Mouse (Mus musculus) forebrain, embryonic 15.5 days (tissue): Measurements from ENCODE around the gene Pias4. TPM values are rescaled to one million over a fixed set of nuclear protein-coding genes. Genes with fewer than 3 reads are reported as not detected.

Experiments
- ATAC-seq: fragments of 200-750 bp; cut with Nextera tagmentation; replicated peaks from 2 replicates; pipeline ENCODE4 v1.8.0; 2017; ENCODE audit warnings: mild to moderate bottlenecking, moderate TSS enrichment, moderate library complexity
- H3K27ac ChIP-seq: fragments of 300-500 bp; sonication (generic); replicated peaks from 2 replicates; pipeline ENCODE4 v1.5.1; 2015; ENCODE audit warnings: mild to moderate bottlenecking, inconsistent platforms
- H3K27me3 ChIP-seq: fragments of 300-500 bp; sonication (generic); 2 replicates; pipeline ENCODE4 v1.6.1; 2015; ENCODE audit warnings: inconsistent platforms
- H3K36me3 ChIP-seq: fragments of 300-500 bp; sonication (generic); 2 replicates; pipeline ENCODE4 v1.6.1; 2015; ENCODE audit warnings: mild to moderate bottlenecking, inconsistent platforms
- H3K4me1 ChIP-seq: fragments of 300-500 bp; sonication (generic); 2 replicates; pipeline ENCODE4 v1.6.1; 2015; ENCODE audit warnings: inconsistent platforms
- H3K4me2 ChIP-seq: fragments of 300-500 bp; sonication (generic); replicated peaks from 2 replicates; pipeline ENCODE4 v1.6.1; 2015; ENCODE audit warnings: mild to moderate bottlenecking, inconsistent platforms
- H3K4me3 ChIP-seq: fragments of 300-500 bp; sonication (generic); 2 replicates; pipeline ENCODE4 v1.5.1; 2015; ENCODE audit warnings: mild to moderate bottlenecking, inconsistent platforms
- H3K9ac ChIP-seq: fragments of 300-500 bp; sonication (generic); replicated peaks from 2 replicates; pipeline ENCODE4 v1.6.1; 2015; ENCODE audit warnings: mild to moderate bottlenecking, inconsistent platforms
- H3K9me3 ChIP-seq: fragments of 300-500 bp; sonication (generic); 2 replicates; pipeline ENCODE4 v1.6.1; 2016; ENCODE audit warnings: inconsistent platforms
- WGBS: fragments of 180-500 bp; shearing (Covaris S2); methylation state at CpG from one replicate; pipeline ENCODE4 v1.1.7; 2015; ENCODE audit warnings: mixed read lengths; 5-methylcytosine and 5-hydroxymethylcytosine counted together
- polyA plus RNA-seq: library from polyadenylated mRNA; unstranded; fragments of >200 nt; fragmentation: Nextera tagmentation; extraction: Ambion mirVana; gene quantifications from 2 replicates; pipeline ENCODE4 v1.2.1, GENCODE M21; 2015

The Pias4 gene
- polyA plus RNA-seq, 1 experiment from 2014 or later, result 54.9 TPM

DNA sequence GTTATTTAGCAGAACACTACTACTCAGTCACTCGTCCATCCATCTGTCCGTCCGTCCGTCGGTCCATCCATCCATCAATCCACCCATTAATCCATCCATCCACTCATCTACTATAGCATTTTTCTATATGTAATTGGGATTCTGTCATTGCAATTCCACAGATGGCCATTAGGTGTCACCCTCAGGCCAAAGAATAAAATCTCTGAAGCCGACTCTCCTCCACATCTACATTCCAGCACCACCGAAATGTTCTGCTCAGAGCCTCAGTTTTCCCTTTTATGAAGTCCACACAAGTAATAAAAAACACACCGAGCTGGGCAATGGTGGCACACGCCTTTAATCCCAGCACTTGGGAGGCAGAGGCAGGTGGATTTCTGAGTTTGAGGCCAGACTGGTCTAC lies 30.5 kb upstream of the Pias4 start:
- H3K4me2 ChIP-seq, result no peak overlapping the region
- no peak overlapping the region for H3K27ac ChIP-seq
- no peak for ATAC-seq
- H3K27me3 ChIP-seq, result peaks cover 35% of the 10 kb centered on the region; the same call in 1 of the 2 replicates
- no peaks in the 10 kb centered on the region for H3K36me3 ChIP-seq
- no peaks in the 10 kb centered on the region for H3K9me3 ChIP-seq
- H3K4me1 ChIP-seq, result peaks cover 6% of the 10 kb centered on the region
- H3K9ac ChIP-seq, result no peak overlapping the region
- H3K4me3 ChIP-seq, result no peak overlapping the region
- 3% methylated on average over 9 of the region's 9 CpGs for WGBS

DNA sequence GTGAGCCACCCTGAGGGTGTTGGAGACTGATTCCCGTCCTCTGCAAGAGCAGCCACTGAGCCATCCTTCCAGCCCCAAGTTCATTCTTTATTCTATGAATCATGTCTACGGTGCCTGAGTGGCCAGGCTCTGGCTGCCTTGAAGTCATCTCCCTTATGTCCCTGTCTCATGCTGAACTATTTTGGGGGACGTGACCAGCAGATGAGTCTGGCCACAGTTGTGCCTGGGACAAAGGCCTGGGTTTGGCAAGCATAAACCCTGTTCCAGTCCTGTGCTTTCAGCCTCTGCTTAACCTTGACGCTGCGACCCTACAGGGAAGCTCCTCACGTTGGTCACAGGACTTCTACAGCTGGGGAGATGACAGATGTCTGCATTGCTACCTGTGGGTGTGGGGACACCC lies 29.6 kb upstream of the Pias4 start:
- H3K9me3 ChIP-seq, result no peaks in the 10 kb centered on the region
- 52% methylated on average over 6 of the region's 6 CpGs for WGBS
- H3K4me1 ChIP-seq, result peaks cover 12% of the 10 kb centered on the region
- no peak overlapping the region for H3K4me3 ChIP-seq
- no peak overlapping the region for H3K4me2 ChIP-seq
- no peak overlapping the region for H3K9ac ChIP-seq
- H3K27ac ChIP-seq, result no peak overlapping the region
- no peak for ATAC-seq
- H3K27me3 ChIP-seq, result peaks cover 35% of the 10 kb centered on the region; the same call in 1 of the 2 replicates
- H3K36me3 ChIP-seq, result no peaks in the 10 kb centered on the region

DNA sequence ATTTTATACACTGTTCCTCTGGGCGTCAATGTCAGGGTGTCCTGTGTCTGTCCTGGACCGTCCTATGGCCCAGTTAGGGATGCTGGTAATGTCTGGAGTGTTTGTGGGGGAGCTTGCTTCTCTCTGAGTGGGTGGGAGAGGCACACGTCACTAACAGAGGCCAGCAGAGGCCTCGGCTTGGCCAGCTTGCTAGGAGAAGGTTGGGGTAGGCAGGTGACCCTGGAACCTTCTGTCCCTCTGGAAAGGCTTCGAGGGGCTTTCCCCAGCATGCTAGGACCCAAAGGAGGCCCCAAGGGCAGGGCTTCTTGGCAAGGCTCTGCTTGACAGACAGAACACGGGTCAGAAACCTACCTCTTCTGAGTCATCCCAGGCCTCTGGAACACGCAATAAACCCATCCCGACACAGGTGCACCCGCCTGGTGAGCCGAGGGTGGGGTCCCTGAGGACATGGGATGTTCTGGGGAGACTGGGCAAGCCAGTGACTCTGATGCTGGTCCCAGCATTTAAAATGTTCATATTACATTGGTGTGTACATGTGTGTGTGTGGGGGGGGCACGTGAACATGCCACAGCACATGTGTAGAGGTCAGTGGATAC lies 28.8 kb upstream of the Pias4 start:
- Histone ChIP-seq H3K9me3 (no peaks in the 10 kb centered on the region), H3K9ac (no peak overlapping the region), H3K4me1 (peaks cover 18% of the 10 kb centered on the region), H3K4me2 (no peak overlapping the region), H3K36me3 (no peaks in the 10 kb centered on the region), H3K27ac (no peak overlapping the region), H3K4me3 (no peak overlapping the region), H3K27me3 (peaks cover 35% of the 10 kb centered on the region; the same call in 1 of the 2 replicates)
- no peak for ATAC-seq
- WGBS, result 71% methylated on average over 11 of the region's 11 CpGs

DNA sequence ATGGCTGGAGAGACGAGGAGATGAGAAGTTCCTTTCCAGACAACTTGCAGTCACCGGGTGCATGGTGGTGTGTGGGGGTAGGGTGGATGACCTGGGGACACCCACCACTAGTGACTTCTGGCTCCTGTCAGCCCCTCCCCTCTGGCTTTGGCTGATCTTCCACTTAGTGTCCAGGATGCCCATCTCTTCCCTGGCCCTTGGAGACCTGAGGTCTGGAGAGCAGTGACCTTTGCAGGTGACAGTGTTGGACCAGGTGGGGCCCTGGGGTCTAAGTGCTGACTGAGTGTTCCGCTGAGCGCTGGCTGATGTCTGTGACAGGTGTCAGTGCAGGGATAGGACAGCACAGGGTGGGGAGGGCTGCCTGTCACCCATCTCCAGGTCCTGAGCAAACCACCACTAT lies 27.6 kb upstream of the Pias4 start:
- H3K27me3 ChIP-seq, result peaks cover 35% of the 10 kb centered on the region; the same call in 1 of the 2 replicates
- no peak overlapping the region for H3K4me3 ChIP-seq

DNA sequence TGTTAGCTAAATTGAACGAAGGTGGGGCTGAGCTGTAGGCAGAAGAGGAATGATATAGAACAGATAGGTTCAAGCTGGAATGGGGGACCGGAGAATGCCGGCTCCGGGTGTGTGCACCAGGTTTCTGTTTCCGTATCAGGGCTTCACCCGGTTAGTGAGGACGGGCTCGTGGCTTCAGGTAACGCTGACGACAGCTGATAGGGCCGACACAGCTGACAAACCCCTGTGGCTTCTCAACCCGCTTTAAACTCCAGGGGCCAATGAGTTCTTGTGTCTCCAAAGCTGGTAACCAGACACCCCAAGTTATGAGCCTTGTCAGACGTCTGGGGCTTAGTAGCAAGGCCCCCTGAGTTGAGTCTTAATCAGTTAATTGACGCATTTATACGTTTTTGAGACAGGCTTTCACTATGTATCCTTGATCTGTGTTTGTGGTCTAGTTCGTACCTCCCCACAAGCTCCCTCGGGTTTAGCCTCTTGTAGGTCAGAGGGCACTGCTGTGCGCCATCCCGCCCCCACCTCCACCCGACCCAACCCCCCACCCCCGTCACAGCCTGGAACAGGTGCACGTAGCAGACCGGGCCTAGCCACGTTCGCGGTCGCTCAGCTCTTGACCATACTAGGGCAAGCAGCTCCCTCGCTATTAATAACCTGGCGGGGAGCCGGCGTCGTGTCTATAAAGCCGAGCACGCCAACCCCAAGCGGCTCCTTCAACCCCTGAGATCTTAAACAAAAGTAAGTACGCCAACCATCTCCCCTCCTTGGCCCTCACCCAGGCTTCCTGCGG lies 26.5 kb upstream of the Pias4 start:
- H3K9me3 ChIP-seq, result no peaks in the 10 kb centered on the region
- no peak for ATAC-seq
- WGBS, result 13% methylated on average over 37 of the region's 37 CpGs
- H3K4me1 ChIP-seq, result peaks cover 18% of the 10 kb centered on the region
- peaks cover 35% of the 10 kb centered on the region; the same call in 1 of the 2 replicates for H3K27me3 ChIP-seq
- H3K4me3 ChIP-seq, result no peak overlapping the region
- H3K9ac ChIP-seq, result no peak overlapping the region
- no peak overlapping the region for H3K27ac ChIP-seq
- H3K4me2 ChIP-seq, result no peak overlapping the region
- H3K36me3 ChIP-seq, result peaks cover 18% of the 10 kb centered on the region

More for the DNA sequence above, 27.6 kb upstream of the Pias4 start:
- WGBS, result 68% methylated on average over 4 of the region's 4 CpGs
- Histone ChIP-seq H3K9me3 (no peaks in the 10 kb centered on the region), H3K4me1 (peaks cover 18% of the 10 kb centered on the region), H3K27ac (no peak overlapping the region), H3K36me3 (peaks cover 10% of the 10 kb centered on the region), H3K4me2 (no peak overlapping the region), H3K9ac (no peak overlapping the region)
- no peak for ATAC-seq

DNA sequence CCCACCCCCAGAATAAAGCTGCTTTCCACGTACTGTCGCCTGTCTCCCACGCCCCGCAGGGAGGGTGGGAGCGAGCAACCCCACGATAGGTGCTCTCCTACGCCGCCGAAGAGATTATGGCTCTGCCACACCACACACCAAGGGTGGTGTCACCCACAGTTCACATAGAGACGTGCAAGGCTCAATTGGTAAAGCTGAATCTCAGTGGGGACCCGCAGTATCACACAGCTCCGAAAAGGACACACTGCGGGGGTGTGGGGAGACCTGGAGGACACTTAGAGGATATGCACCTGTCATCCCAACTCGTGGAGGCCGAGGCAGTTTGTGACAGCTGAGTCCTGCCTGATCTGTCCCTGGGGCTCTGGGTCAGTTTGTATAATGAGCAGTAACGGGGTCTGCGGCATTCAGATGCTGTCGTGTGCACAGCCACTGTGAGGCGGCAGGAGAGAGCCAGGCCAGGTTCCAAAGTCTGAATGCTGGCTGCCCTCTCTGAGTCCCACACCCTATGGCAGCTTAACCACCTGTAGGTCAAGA lies 25.3 kb upstream of the Pias4 start:
- Histone ChIP-seq H3K9ac (peak overlapping the region; percentile 77), H3K4me3 (peak overlapping the region; percentile 71), H3K27me3 (peaks cover 35% of the 10 kb centered on the region; the same call in 1 of the 2 replicates), H3K4me2 (peak overlapping the region; percentile 90), H3K9me3 (no peaks in the 10 kb centered on the region), H3K27ac (peak overlapping the region; percentile 97), H3K36me3 (peaks cover 18% of the 10 kb centered on the region), H3K4me1 (peaks cover 18% of the 10 kb centered on the region)
- ATAC-seq, result peak; percentile 61
- 2% methylated on average over 19 of the region's 19 CpGs for WGBS

DNA sequence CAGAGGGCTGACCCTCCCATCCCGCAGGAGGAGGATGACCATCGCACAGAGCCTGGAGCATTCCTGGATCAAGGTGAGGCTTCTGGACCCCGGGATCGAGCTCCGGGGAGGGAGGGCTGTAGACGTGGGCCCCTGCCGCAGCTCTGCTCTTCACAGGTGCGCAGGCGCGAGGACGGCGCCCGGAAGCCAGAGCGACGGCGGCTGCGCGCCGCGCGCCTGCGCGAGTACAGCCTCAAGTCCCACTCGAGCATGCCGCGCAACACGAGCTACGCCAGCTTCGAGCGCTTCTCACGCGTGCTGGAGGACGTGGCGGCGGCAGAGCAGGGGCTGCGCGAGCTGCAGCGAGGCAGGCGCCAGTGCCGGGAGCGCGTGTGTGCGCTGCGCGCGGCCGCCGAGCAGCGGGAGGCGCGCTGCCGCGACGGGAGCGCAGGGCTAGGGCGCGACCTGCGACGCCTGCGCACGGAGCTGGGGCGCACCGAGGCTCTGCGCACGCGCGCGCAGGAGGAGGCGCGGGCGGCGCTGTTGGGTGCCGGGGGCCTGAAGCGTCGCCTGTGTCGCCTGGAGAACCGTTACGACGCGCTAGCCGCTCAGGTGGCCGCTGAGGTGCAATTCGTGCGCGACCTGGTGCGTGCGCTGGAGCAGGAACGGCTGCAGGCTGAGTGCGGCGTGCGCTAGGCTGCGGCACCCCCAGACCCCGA lies 24.7 kb upstream of the Pias4 start:
- H3K27ac ChIP-seq, result peak overlapping the region; percentile 97
- ATAC-seq, result peak; percentile 90
- H3K4me1 ChIP-seq, result peaks cover 18% of the 10 kb centered on the region
- H3K4me3 ChIP-seq, result peak overlapping the region; percentile 71
- H3K9ac ChIP-seq, result peak overlapping the region; percentile 77
- WGBS, result under 1% methylated on average over 89 of the region's 93 CpGs
- H3K27me3 ChIP-seq, result peaks cover 35% of the 10 kb centered on the region; the same call in 1 of the 2 replicates
- no peaks in the 10 kb centered on the region for H3K9me3 ChIP-seq
- peak overlapping the region; percentile 90 for H3K4me2 ChIP-seq
- peaks cover 18% of the 10 kb centered on the region for H3K36me3 ChIP-seq

DNA sequence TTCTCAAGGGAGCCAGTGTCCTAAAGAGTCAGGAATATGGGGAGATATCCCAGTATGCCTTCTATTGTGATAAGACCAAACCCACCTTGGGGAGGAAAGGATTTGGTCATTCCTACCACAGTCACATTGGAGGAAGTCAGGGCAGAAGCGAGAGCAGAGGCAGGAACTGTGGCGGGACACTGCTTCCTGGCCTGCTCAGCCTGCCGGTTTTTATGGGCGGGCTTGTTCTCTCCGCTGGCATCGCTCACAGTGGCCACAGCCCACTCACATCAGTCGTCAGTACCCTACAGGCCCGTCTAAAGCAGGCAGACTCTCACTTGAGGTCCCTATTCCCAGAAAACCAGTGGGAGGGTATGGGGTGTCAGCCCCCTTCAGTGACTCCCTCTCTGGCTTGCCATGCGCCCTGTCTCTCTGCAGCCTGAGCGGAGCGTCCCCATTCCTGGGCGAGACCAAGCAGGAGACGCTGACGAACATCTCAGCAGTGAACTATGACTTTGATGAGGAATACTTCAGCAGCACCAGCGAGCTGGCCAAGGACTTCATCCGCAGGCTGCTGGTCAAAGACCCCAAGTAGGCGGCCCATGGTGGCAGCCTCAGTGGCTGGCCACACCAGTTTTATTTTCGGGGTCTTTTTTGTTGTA lies 23.7 kb upstream of the Pias4 start:
- H3K36me3 ChIP-seq, result peaks cover 22% of the 10 kb centered on the region
- no peaks in the 10 kb centered on the region for H3K9me3 ChIP-seq
- peaks cover 18% of the 10 kb centered on the region for H3K4me1 ChIP-seq
- peak overlapping the region; percentile 90 for H3K4me2 ChIP-seq
- 87% methylated on average over 18 of the region's 18 CpGs for WGBS
- ATAC-seq, result no peak
- H3K9ac ChIP-seq, result no peak overlapping the region
- H3K4me3 ChIP-seq, result no peak overlapping the region
- peaks cover 27% of the 10 kb centered on the region; the same call in 1 of the 2 replicates for H3K27me3 ChIP-seq
- H3K27ac ChIP-seq, result peak overlapping the region; percentile 97

DNA sequence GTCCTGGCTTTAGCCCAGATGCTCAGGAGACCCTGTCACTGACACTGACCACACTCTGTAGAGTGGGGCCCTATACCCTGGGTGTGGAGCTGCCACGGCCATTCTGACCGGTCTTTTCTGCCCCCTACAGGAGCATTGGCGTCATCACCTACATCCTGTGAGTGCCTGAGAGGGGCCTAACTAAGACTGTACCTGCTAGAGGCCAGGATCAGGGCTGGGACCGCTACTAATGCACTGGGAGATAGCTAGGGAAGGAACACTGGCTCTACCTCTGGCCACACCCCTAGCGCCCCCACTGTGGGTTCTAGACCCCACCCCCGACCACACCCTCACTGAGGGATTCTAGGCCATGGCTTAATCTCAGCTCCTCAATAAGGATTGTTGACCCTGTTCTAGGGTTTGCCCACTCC lies 23.2 kb upstream of the Pias4 start:
- no peak overlapping the region for H3K9ac ChIP-seq
- H3K4me1 ChIP-seq, result peaks cover 18% of the 10 kb centered on the region
- no peak overlapping the region for H3K4me2 ChIP-seq
- ATAC-seq, result no peak
- H3K27ac ChIP-seq, result no peak overlapping the region
- no peak overlapping the region for H3K4me3 ChIP-seq
- peaks cover 23% of the 10 kb centered on the region for H3K36me3 ChIP-seq
- H3K27me3 ChIP-seq, result peaks cover 22% of the 10 kb centered on the region; the same call in 1 of the 2 replicates
- 78% methylated on average over 6 of the region's 6 CpGs for WGBS
- H3K9me3 ChIP-seq, result no peaks in the 10 kb centered on the region

DNA sequence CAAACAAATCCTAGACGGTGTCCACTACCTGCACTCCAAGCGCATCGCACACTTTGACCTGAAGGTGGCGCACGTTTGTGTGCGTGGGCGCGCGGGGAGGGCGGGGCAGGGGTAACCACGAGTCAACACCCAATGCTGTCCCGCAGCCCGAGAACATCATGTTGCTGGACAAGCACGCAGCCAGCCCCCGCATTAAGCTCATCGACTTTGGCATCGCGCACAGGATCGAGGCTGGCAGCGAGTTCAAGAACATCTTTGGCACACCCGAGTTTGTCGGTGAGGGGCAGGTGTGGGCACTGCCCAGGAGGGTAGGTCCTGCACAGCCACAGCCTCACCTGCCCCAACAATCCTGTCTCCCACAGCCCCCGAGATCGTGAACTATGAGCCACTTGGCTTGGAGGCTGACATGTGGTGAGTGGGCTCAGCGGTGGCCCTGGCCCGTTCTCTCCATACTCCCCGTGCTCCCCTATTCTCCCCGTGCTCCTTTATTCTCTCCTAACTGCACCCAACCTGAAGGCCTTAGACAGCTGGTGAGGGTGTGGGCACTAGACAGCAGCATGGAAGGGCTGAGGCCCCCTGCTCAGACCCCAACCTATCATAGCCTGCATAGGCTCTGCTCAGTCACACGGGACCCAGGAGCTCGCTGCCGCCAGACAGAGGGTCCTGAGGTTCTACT lies 22.7 kb upstream of the Pias4 start:
- Histone ChIP-seq H3K27me3 (peaks cover 16% of the 10 kb centered on the region; the same call in 1 of the 2 replicates), H3K4me1 (peaks cover 18% of the 10 kb centered on the region), H3K4me3 (no peak overlapping the region), H3K9ac (no peak overlapping the region), H3K4me2 (no peak overlapping the region), H3K9me3 (no peaks in the 10 kb centered on the region), H3K27ac (no peak overlapping the region), H3K36me3 (peaks cover 23% of the 10 kb centered on the region)
- WGBS, result 67% methylated on average over 31 of the region's 31 CpGs
- ATAC-seq, result no peak

DNA sequence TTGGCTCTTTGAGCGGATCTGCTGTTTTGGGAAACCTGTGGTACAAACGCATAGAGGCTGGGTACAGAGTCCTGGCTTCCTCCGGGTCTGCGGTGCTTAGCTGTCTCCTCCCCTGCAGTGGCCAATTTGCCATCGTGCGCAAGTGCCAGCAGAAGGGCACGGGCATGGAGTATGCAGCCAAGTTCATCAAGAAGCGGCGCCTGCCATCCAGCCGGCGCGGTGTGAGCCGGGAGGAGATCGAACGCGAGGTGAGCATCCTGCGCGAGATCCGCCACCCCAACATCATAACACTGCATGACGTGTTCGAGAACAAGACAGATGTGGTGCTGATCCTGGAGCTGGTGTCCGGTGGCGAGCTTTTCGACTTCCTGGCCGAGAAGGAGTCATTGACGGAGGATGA lies 22.1 kb upstream of the Pias4 start:
- Histone ChIP-seq H3K4me2 (no peak overlapping the region), H3K27ac (no peak overlapping the region), H3K4me1 (peaks cover 18% of the 10 kb centered on the region), H3K4me3 (no peak overlapping the region), H3K27me3 (peaks cover 11% of the 10 kb centered on the region; the same call in 1 of the 2 replicates), H3K36me3 (peaks cover 27% of the 10 kb centered on the region), H3K9me3 (no peaks in the 10 kb centered on the region), H3K9ac (no peak overlapping the region)
- ATAC-seq, result no peak
- WGBS, result 81% methylated on average over 26 of the region's 26 CpGs
